Mouse (Mus musculus): ENCODE measurements around the gene Hist2h2aa1. TPM values are rescaled to one million over a fixed set of nuclear protein-coding genes. Genes with fewer than 3 reads are reported as not detected.
"Not testable (repeated sequence)": the region's sequence is repeated elsewhere in the genome, so short reads cannot be mapped to it uniquely, and the experiment has no call there.

Hist2h2aa1 gene
- polyA plus RNA-seq, 1 experiment from 2014 or later, result 9.9 TPM

DNA sequence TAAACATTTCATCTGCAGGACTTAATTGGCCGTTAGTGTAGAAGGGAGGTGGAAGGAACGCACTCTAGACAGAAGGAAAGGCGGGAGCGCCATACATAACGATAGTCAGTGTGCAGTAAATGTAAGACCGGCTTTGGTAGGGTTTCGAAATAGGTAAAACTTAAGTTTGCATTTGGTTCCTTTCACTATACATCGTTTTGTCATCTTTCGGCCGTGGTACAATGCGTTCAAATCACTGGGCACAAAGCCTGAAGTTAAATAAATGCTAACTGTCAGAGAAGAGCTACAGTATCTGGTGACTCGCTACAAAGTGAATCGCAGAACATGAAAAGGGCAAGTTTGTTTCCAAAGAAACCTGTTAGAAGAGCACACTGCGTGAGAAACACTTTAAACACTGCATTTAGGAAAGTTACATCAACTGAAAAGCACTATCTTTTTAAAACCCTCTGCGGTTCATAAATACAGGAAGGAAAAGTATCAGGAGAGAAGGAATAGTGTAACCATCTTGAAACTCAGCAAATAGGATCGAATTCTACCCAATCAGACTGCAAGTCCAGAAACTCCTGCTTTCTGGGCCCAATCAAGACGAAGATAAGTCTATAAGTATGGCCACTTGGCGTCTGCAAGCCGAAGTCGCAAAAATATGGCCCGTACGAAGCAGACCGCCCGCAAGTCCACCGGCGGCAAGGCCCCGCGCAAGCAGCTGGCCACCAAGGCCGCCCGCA lies 22.9 kb downstream of the Hist2h2aa1 start, which contains the start of gene Hist2h3b:
Hist2h3b (plus strand) TSS at position 604 of the 725 bp plus-strand sequence.
- no peaks in the 10 kb centered on the region for H3K27me3 ChIP-seq (replicated peaks; ENCODE audit: control insufficient read depth, insufficient read depth, low read length)
- 20% methylated on average over 28 of the region's 30 CpGs for whole genome bisulfite sequencing
- ATAC-seq, result peak; percentile 79

DNA sequence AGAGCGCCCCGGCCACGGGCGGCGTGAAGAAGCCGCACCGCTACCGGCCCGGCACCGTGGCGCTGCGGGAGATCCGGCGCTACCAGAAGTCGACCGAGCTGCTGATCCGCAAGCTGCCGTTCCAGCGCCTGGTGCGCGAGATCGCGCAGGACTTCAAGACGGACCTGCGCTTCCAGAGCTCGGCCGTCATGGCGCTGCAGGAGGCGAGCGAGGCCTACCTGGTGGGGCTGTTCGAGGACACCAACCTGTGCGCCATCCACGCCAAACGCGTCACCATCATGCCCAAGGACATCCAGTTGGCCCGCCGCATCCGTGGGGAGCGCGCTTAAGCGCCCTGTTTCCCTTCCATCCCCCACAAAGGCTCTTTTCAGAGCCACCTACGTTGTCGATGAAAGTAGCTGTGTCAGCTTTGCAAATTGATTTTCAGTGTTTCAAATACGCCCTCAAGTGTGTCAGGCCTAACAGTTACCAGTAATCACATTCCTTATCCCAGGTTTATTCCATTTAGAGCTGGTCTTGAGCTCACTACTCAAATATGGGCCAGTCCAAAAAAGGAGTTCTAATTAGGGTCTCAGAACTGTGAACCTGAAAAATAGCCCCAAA lies 23.6 kb downstream of the Hist2h2aa1 start:
- peak overlapping the region; percentile 93 for H3K27ac ChIP-seq (ENCODE audit: low read depth, low read length)
- peak overlapping the region; percentile 59 for H3K9ac ChIP-seq (ENCODE audit: low read depth, low read length)
- ATAC-seq, result peak; percentile 35
- peak overlapping the region; percentile 59 for H3K4me3 ChIP-seq (ENCODE audit: low read length)
- H3K4me2 ChIP-seq (ENCODE audit: low read length), result peak overlapping the region; percentile 95
- not testable (repeated sequence) for H3K9me3 ChIP-seq (ENCODE audit: control insufficient read depth, low read length); H3K36me3 ChIP-seq (ENCODE audit: control insufficient read depth, insufficient read depth, low read length); H3K27me3 ChIP-seq (replicated peaks; ENCODE audit: control insufficient read depth, insufficient read depth, low read length)
- 0% methylated on average over 11 of the region's 44 CpGs for WGBS
- H3K4me1 ChIP-seq (ENCODE audit: control insufficient read depth, insufficient read depth, low read depth, low read length), result peaks cover 10% of the 10 kb centered on the region

More for the DNA sequence above, 22.9 kb downstream of the Hist2h2aa1 start, which contains the start of gene Hist2h3b:
- peak within 1 kb of the TSS; percentile 59 for H3K9ac ChIP-seq (ENCODE audit: low read depth, low read length)
- H3K27ac ChIP-seq (ENCODE audit: low read depth, low read length), result peak within 1 kb of the TSS; percentile 93
- H3K36me3 ChIP-seq (ENCODE audit: control insufficient read depth, insufficient read depth, low read length), result no peaks in the 10 kb centered on the region
- peak within 1 kb of the TSS; percentile 95 for H3K4me2 ChIP-seq (ENCODE audit: low read length)
- peaks cover 12% of the 10 kb centered on the region for H3K4me1 ChIP-seq (ENCODE audit: control insufficient read depth, insufficient read depth, low read depth, low read length)
- H3K4me3 ChIP-seq (ENCODE audit: low read length), result peak within 1 kb of the TSS; percentile 59
- no peaks in the 10 kb centered on the region for H3K9me3 ChIP-seq (ENCODE audit: control insufficient read depth, low read length)

DNA sequence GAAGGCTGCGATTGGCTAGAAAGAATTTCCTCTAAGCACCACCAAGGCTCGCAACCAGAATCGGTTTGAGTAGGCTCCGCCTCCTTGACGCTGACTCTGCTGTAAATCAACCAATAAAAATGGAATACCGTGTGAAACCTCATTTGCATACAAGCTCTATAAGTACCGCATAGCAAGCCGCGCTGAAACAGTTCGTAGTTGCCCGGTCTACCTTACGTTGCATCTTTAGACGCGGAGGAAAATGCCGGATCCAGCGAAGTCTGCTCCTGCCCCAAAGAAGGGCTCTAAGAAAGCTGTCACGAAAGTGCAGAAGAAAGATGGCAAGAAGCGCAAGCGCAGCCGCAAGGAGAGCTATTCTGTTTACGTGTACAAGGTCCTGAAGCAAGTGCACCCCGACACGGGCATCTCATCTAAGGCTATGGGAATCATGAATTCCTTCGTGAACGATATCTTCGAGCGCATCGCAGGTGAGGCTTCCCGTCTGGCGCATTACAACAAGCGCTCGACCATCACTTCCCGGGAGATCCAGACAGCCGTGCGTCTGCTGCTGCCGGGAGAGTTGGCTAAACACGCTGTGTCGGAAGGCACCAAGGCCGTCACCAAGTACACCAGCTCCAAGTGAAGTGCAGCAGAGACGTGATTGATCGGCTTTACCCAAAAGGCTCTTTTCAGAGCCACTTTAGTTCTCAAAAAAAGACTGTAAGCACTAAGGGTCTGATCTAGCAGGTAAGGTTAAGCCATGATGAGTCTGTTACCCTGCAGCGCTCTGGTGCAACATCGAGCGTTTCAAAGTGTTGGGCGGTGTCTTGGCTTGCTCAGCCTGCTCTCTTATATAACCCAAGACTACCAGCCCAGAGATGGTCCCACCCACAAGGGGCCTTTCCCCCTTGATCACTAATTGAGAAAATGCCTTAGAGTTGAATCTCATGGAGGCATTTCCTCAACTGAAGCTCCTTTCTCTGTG lies 24.5 kb downstream of the Hist2h2aa1 start, which contains the start of gene Hist2h2bb:
Hist2h2bb (plus strand) TSS at position 242 of the 964 bp plus-strand sequence.
- peaks cover 5% of the 10 kb centered on the region; the same call in 1 of the 2 replicates for H3K4me1 ChIP-seq (ENCODE audit: control insufficient read depth, insufficient read depth, low read depth, low read length)
- peak within 1 kb of the TSS; percentile 59 for H3K4me3 ChIP-seq (ENCODE audit: low read length)
- H3K4me2 ChIP-seq (ENCODE audit: low read length), result peak within 1 kb of the TSS; percentile 95
- H3K27me3 ChIP-seq (replicated peaks; ENCODE audit: control insufficient read depth, insufficient read depth, low read length), result no peaks in the 10 kb centered on the region
- no peaks in the 10 kb centered on the region for H3K36me3 ChIP-seq (ENCODE audit: control insufficient read depth, insufficient read depth, low read length)
- peak within 1 kb of the TSS; percentile 73 for H3K9ac ChIP-seq (ENCODE audit: low read depth, low read length)
- WGBS, result under 1% methylated on average over 45 of the region's 45 CpGs
- no peaks in the 10 kb centered on the region for H3K9me3 ChIP-seq (ENCODE audit: control insufficient read depth, low read length)
- peak; percentile 96 for ATAC-seq
- H3K27ac ChIP-seq (ENCODE audit: low read depth, low read length), result peak within 1 kb of the TSS; percentile 93

DNA sequence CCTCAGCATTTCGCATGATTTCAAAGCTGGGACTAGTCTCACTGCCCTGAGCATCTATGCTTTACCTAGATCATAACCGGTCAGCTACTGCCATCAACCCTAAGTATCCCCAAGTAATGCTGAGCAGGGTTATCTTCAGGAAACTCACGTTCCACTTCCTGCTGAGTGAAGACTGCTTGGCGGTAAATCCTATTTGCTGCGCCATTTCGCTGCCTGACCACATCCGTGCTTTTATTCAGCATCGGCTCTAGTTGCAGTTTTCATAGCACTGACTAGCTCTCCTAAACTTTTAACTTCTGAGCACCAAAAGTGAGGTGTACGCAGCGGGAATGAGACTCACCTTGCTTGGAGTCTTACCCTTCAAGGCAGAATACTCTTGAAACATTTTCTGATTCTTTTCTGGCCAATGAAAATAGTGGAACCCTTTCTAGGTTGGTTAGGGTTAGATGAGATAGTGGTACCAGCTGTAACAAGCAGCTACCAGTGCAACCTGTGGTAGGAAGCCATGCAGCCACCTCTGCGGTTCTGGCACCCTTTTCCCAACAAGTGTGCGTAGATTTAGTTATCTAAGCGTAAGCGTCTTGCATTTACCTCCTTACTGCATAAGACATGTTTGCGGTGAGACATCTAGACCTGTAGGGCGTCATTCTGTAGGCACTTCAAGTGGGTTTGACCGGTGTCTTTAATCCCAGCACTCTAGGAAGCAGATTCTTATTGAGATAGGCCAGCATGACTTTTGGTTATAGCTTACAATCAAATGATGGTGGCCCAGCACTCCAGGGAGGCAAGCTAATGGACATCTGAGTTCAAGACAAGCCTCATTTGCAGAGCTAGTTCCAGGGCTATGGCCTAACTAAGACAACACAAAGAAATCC lies 28.5 kb downstream of the Hist2h2aa1 start:
- H3K4me2 ChIP-seq (ENCODE audit: low read length), result no peak overlapping the region
- ATAC-seq, result no peak
- H3K9me3 ChIP-seq (ENCODE audit: control insufficient read depth, low read length), result no peaks in the 10 kb centered on the region
- H3K4me3 ChIP-seq (ENCODE audit: low read length), result no peak overlapping the region
- H3K27ac ChIP-seq (ENCODE audit: low read depth, low read length), result no peak overlapping the region
- H3K27me3 ChIP-seq (replicated peaks; ENCODE audit: control insufficient read depth, insufficient read depth, low read length), result no peaks in the 10 kb centered on the region
- WGBS, result 92% methylated on average over 17 of the region's 17 CpGs
- H3K36me3 ChIP-seq (ENCODE audit: control insufficient read depth, insufficient read depth, low read length), result no peaks in the 10 kb centered on the region
- no peaks in the 10 kb centered on the region for H3K4me1 ChIP-seq (ENCODE audit: control insufficient read depth, insufficient read depth, low read depth, low read length)
- H3K9ac ChIP-seq (ENCODE audit: low read depth, low read length), result no peak overlapping the region

DNA sequence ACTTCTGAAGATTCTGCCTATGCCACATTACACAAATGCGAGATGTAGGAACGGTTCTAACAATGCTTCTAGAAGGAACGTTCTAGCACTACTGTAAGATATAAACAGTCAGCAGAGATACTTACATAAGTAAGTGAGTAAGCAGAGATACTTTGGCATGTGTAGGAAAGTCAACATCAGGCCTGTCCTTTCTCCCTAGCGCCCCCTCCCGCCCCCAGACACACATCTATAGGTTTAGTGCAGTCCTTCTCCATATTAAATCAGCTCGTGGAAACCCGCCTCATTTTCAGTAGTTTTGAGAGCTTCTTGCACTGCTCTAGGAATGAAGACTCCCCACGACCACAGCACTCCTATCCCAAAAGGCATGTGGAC lies 32.1 kb downstream of the Hist2h2aa1 start:
- Histone ChIP-seq H3K27ac (ENCODE audit: low read depth, low read length) (peak overlapping the region; percentile 88; the same call in 1 of the 2 replicates), H3K4me3 (ENCODE audit: low read length) (peak overlapping the region; percentile 53), H3K4me2 (ENCODE audit: low read length) (peak overlapping the region; percentile 92), H3K4me1 (ENCODE audit: control insufficient read depth, insufficient read depth, low read depth, low read length) (no peaks in the 10 kb centered on the region), H3K9ac (ENCODE audit: low read depth, low read length) (peak overlapping the region; percentile 69), H3K36me3 (ENCODE audit: control insufficient read depth, insufficient read depth, low read length) (no peaks in the 10 kb centered on the region), H3K27me3 (replicated peaks; ENCODE audit: control insufficient read depth, insufficient read depth, low read length) (peaks cover 2% of the 10 kb centered on the region; the same call in 1 of the 2 replicates), H3K9me3 (ENCODE audit: control insufficient read depth, low read length) (no peaks in the 10 kb centered on the region)
- 20% methylated on average over 8 of the region's 8 CpGs for WGBS
- ATAC-seq, result no peak

DNA sequence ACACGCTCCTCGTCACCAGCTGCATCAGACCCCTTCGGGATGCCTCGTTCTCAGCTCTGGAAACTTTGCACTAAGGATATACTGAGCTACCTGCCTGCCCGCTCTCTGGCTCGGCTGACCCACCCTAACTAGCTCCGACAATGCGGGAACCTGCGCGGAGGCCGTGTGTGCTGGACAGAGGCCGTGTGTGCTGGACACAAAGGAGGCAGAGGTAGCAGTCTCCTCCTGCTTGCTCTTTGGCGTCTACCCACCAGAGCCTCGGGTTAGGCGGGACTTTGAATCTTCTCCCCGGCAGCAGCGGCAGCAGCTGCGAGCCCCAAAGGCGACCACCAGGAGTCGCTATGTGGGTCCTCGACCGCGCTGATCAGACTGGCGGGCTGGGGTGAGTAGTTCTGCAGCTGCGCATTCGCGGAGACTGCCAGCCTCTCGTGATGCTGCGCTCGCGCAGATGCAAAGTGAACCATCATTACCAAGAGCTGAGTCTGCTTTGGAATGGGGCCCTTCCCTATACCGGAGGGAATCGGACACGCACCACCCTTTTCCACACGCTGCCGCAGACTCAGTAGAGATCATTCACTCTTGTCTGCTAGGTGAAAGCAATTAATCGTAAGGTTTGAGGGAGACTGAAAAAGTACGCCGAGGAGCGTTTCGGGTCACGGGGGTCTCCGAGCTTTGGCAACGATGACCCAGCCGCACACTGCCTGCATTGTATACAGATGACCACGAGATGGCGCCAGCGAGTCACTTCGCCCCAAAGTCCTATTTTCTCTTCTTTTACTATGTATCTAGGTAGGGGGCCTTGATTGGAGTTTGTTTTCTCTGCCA lies 32.7 kb downstream of the Hist2h2aa1 start:
- H3K27ac ChIP-seq (ENCODE audit: low read depth, low read length), result peak overlapping the region; percentile 88
- H3K9me3 ChIP-seq (ENCODE audit: control insufficient read depth, low read length), result no peaks in the 10 kb centered on the region
- H3K4me2 ChIP-seq (ENCODE audit: low read length), result peak overlapping the region; percentile 92
- WGBS, result under 1% methylated on average over 49 of the region's 49 CpGs
- no peaks in the 10 kb centered on the region for H3K36me3 ChIP-seq (ENCODE audit: control insufficient read depth, insufficient read depth, low read length)
- peak; percentile 99 for ATAC-seq
- H3K4me1 ChIP-seq (ENCODE audit: control insufficient read depth, insufficient read depth, low read depth, low read length), result no peaks in the 10 kb centered on the region
- H3K4me3 ChIP-seq (ENCODE audit: low read length), result peak overlapping the region; percentile 53
- H3K9ac ChIP-seq (ENCODE audit: low read depth, low read length), result peak overlapping the region; percentile 69
- H3K27me3 ChIP-seq (replicated peaks; ENCODE audit: control insufficient read depth, insufficient read depth, low read length), result peaks cover 3% of the 10 kb centered on the region

DNA sequence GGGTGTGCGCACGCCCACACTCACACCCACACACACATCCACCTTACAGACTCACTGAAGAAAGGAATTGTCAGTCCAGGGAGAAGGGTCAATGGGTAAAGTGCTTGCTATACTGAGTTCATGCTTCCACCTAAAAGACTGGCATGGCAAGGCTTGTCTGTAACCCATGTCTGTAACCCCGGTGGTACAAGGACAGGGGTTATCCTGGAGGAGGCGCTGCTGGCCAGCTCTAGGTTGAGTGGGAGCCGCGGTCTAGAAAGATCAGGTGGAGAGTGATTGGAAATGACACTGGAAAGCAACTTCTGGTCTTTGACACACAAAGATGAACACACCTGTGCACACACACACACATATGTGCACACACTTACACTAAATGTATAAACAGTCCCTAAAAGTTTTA lies 35.4 kb downstream of the Hist2h2aa1 start:
- 57% methylated on average over 6 of the region's 6 CpGs for WGBS
- no peak overlapping the region for H3K27ac ChIP-seq (ENCODE audit: low read depth, low read length)
- ATAC-seq, result no peak
- H3K36me3 ChIP-seq (ENCODE audit: control insufficient read depth, insufficient read depth, low read length), result no peaks in the 10 kb centered on the region
- no peaks in the 10 kb centered on the region for H3K4me1 ChIP-seq (ENCODE audit: control insufficient read depth, insufficient read depth, low read depth, low read length)
- no peak overlapping the region for H3K4me2 ChIP-seq (ENCODE audit: low read length)
- H3K9ac ChIP-seq (ENCODE audit: low read depth, low read length), result no peak overlapping the region
- H3K4me3 ChIP-seq (ENCODE audit: low read length), result no peak overlapping the region
- peaks cover 10% of the 10 kb centered on the region for H3K27me3 ChIP-seq (replicated peaks; ENCODE audit: control insufficient read depth, insufficient read depth, low read length)
- H3K9me3 ChIP-seq (ENCODE audit: control insufficient read depth, low read length), result no peaks in the 10 kb centered on the region
